Mouse (Mus musculus): ENCODE results near the gene Ttyh3. TPM values are rescaled to one million over a fixed set of nuclear protein-coding genes. Genes with fewer than 3 reads are reported as not detected.

The Ttyh3 gene
- polyA plus RNA-seq, 1 experiment, result 46.0 TPM

- Histone ChIP-seq H3K79me3 (ENCODE audit: low read depth) (peaks cover 3% of the 10 kb centered on the region), H3ac (ENCODE audit: control insufficient read depth, insufficient read length, low read depth) (no peak overlapping the region), H3K36me3 (ENCODE audit: control insufficient read depth, insufficient read depth) (no peaks in the 10 kb centered on the region), H3K4me3 (ENCODE audit: insufficient read depth, poor library complexity, severe bottlenecking) (no peak overlapping the region), H3K79me2 (ENCODE audit: control insufficient read depth, insufficient read depth) (peaks cover under 1% of the 10 kb centered on the region), H3K27me3 (ENCODE audit: control insufficient read depth, insufficient read depth, insufficient read length) (no peaks in the 10 kb centered on the region)
- TF ChIP-seq MYOD1 (IDR thresholded peaks at IDR 0.05; ENCODE audit: control insufficient read depth, insufficient read length, low read depth) (no peak), MYOG (IDR thresholded peaks at IDR 0.05; ENCODE audit: control insufficient read depth, extremely low read depth, insufficient read length) (no peak), USF1 (IDR thresholded peaks at IDR 0.05; ENCODE audit: low read depth) (no peak), CEBPB (IDR thresholded peaks at IDR 0.05; ENCODE audit: low read depth) (no peak), FOSL1 (IDR thresholded peaks at IDR 0.05; ENCODE audit: insufficient read depth, low read length, poor library complexity, severe bottlenecking) (no peak), CTCF (IDR thresholded peaks at IDR 0.05; ENCODE audit: control insufficient read depth, insufficient read depth, insufficient read length) (no peak), MAX (IDR thresholded peaks at IDR 0.05) (no peak)
These were observed 9.0 kb downstream of the Ttyh3 start for GRCm38 (mm10) chr5:140639871-140640270.

DNA sequence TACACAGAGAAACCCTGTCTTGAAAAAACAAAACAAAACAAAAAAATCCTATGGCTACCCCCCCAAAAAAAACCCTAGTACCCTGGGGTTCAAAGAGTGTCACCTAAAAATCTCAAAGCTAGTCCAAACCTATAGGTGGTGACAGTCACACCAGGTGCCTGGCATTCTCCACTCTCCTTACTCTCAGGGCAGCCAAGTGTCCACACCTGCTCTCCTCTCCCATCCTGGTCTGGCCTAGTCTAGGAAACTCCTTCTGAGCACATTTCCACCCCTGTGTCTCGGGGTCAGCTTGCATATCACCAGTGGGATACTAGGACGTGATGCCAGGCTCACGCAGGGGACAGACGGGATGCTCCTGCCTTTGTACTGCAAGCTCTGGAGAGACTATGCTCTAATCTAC, 9.5 kb downstream of the Ttyh3 start:
- H3K36me3 ChIP-seq (ENCODE audit: control insufficient read depth, insufficient read depth), result no peaks in the 10 kb centered on the region
- no peak overlapping the region for H3ac ChIP-seq (ENCODE audit: control insufficient read depth, insufficient read length, low read depth)
- H3K79me3 ChIP-seq (ENCODE audit: low read depth), result peaks cover 3% of the 10 kb centered on the region
- H3K79me2 ChIP-seq (ENCODE audit: control insufficient read depth, insufficient read depth), result no peaks in the 10 kb centered on the region
- TF ChIP-seq FOSL1 (IDR thresholded peaks at IDR 0.05; ENCODE audit: insufficient read depth, low read length, poor library complexity, severe bottlenecking) (no peak), MYOG (IDR thresholded peaks at IDR 0.05; ENCODE audit: control insufficient read depth, extremely low read depth, insufficient read length) (no peak), CEBPB (IDR thresholded peaks at IDR 0.05; ENCODE audit: low read depth) (no peak), USF1 (IDR thresholded peaks at IDR 0.05; ENCODE audit: low read depth) (no peak), MYOD1 (IDR thresholded peaks at IDR 0.05; ENCODE audit: control insufficient read depth, insufficient read length, low read depth) (no peak), CTCF (IDR thresholded peaks at IDR 0.05; ENCODE audit: control insufficient read depth, insufficient read depth, insufficient read length) (no peak), MAX (IDR thresholded peaks at IDR 0.05) (no peak)
- no peak overlapping the region for H3K4me3 ChIP-seq (ENCODE audit: insufficient read depth, poor library complexity, severe bottlenecking)
- no peaks in the 10 kb centered on the region for H3K27me3 ChIP-seq (ENCODE audit: control insufficient read depth, insufficient read depth, insufficient read length)

GRCm38 (mm10) chr5:140638484-140638883, 10.3 kb downstream of the Ttyh3 start:
- no peaks in the 10 kb centered on the region for H3K79me2 ChIP-seq (ENCODE audit: control insufficient read depth, insufficient read depth)
- H3K79me3 ChIP-seq (ENCODE audit: low read depth), result no peaks in the 10 kb centered on the region
- no peak overlapping the region for H3K4me3 ChIP-seq (ENCODE audit: insufficient read depth, poor library complexity, severe bottlenecking)
- no peak for TF ChIP-seq MYOD1 (IDR thresholded peaks at IDR 0.05; ENCODE audit: control insufficient read depth, insufficient read length, low read depth)
- TF ChIP-seq CEBPB (IDR thresholded peaks at IDR 0.05; ENCODE audit: low read depth), result no peak
- TF ChIP-seq MYOG (IDR thresholded peaks at IDR 0.05; ENCODE audit: control insufficient read depth, extremely low read depth, insufficient read length), result no peak
- no peak for TF ChIP-seq CTCF (IDR thresholded peaks at IDR 0.05; ENCODE audit: control insufficient read depth, insufficient read depth, insufficient read length)
- no peak for TF ChIP-seq USF1 (IDR thresholded peaks at IDR 0.05; ENCODE audit: low read depth)
- no peak for TF ChIP-seq FOSL1 (IDR thresholded peaks at IDR 0.05; ENCODE audit: insufficient read depth, low read length, poor library complexity, severe bottlenecking)
- no peak for TF ChIP-seq MAX (IDR thresholded peaks at IDR 0.05)
- no peak overlapping the region for H3ac ChIP-seq (ENCODE audit: control insufficient read depth, insufficient read length, low read depth)
- H3K36me3 ChIP-seq (ENCODE audit: control insufficient read depth, insufficient read depth), result no peaks in the 10 kb centered on the region
- H3K27me3 ChIP-seq (ENCODE audit: control insufficient read depth, insufficient read depth, insufficient read length), result no peaks in the 10 kb centered on the region

DNA sequence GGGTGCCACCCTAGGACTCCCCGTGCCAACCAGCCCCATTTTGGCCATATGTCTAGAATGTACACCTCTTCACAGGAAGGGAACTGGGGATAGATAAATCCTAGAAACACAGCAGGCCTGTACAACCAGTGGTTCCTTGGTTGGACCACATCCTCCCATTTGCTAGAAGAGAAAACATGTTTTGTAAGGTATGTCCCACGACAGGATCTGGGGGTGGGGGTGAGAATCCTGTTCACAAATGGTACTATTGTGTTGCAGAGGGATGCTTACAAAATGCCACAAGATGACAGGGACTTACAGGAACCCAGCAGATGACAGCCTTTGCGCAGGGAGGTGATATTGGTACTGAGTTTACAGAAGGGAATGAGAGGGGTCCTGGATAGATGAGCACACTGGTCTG, 10.8 kb downstream of the Ttyh3 start:
- no peaks in the 10 kb centered on the region for H3K27me3 ChIP-seq (ENCODE audit: control insufficient read depth, insufficient read depth, insufficient read length)
- no peaks in the 10 kb centered on the region for H3K36me3 ChIP-seq (ENCODE audit: control insufficient read depth, insufficient read depth)
- H3ac ChIP-seq (ENCODE audit: control insufficient read depth, insufficient read length, low read depth), result no peak overlapping the region
- no peak overlapping the region for H3K4me3 ChIP-seq (ENCODE audit: insufficient read depth, poor library complexity, severe bottlenecking)
- no peaks in the 10 kb centered on the region for H3K79me2 ChIP-seq (ENCODE audit: control insufficient read depth, insufficient read depth)
- H3K79me3 ChIP-seq (ENCODE audit: low read depth), result no peaks in the 10 kb centered on the region
- no peak for TF ChIP-seq CTCF (IDR thresholded peaks at IDR 0.05; ENCODE audit: control insufficient read depth, insufficient read depth, insufficient read length)
- no peak for TF ChIP-seq FOSL1 (IDR thresholded peaks at IDR 0.05; ENCODE audit: insufficient read depth, low read length, poor library complexity, severe bottlenecking)
- TF ChIP-seq MYOG (IDR thresholded peaks at IDR 0.05; ENCODE audit: control insufficient read depth, extremely low read depth, insufficient read length), result no peak
- no peak for TF ChIP-seq MYOD1 (IDR thresholded peaks at IDR 0.05; ENCODE audit: control insufficient read depth, insufficient read length, low read depth)
- no peak for TF ChIP-seq USF1 (IDR thresholded peaks at IDR 0.05; ENCODE audit: low read depth)
- no peak for TF ChIP-seq MAX (IDR thresholded peaks at IDR 0.05)
- no peak for TF ChIP-seq CEBPB (IDR thresholded peaks at IDR 0.05; ENCODE audit: low read depth)

DNA sequence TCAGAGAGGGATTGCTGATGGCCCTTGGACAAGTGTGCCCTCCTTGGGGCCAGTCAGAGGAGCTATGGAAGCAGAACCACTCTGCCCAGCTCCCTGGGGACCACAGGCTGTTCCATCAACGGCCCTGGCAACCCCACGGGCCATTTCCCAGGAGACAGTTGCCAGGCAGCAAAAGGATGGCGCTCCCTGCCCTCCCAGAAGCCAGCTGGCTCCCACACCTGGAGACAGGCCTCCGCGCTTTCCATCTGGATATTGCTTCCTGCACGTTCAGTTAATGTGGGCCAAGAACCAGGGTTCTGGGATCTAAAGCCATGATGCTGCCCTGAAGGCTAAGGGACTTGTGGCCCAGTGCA, 11.8 kb downstream of the Ttyh3 start:
- no peaks in the 10 kb centered on the region for H3K79me2 ChIP-seq (ENCODE audit: control insufficient read depth, insufficient read depth)
- H3K4me3 ChIP-seq (ENCODE audit: insufficient read depth, poor library complexity, severe bottlenecking), result no peak overlapping the region
- no peaks in the 10 kb centered on the region for H3K27me3 ChIP-seq (ENCODE audit: control insufficient read depth, insufficient read depth, insufficient read length)
- H3ac ChIP-seq (ENCODE audit: control insufficient read depth, insufficient read length, low read depth), result no peak overlapping the region
- no peaks in the 10 kb centered on the region for H3K36me3 ChIP-seq (ENCODE audit: control insufficient read depth, insufficient read depth)
- TF ChIP-seq CEBPB (IDR thresholded peaks at IDR 0.05; ENCODE audit: low read depth), result no peak
- TF ChIP-seq USF1 (IDR thresholded peaks at IDR 0.05; ENCODE audit: low read depth), result no peak
- TF ChIP-seq MYOD1 (IDR thresholded peaks at IDR 0.05; ENCODE audit: control insufficient read depth, insufficient read length, low read depth), result no peak
- no peak for TF ChIP-seq MAX (IDR thresholded peaks at IDR 0.05)
- TF ChIP-seq FOSL1 (IDR thresholded peaks at IDR 0.05; ENCODE audit: insufficient read depth, low read length, poor library complexity, severe bottlenecking), result no peak
- no peak for TF ChIP-seq CTCF (IDR thresholded peaks at IDR 0.05; ENCODE audit: control insufficient read depth, insufficient read depth, insufficient read length)
- TF ChIP-seq MYOG (IDR thresholded peaks at IDR 0.05; ENCODE audit: control insufficient read depth, extremely low read depth, insufficient read length), result no peak
- no peaks in the 10 kb centered on the region for H3K79me3 ChIP-seq (ENCODE audit: low read depth)
